Mouse (Mus musculus): ENCODE results near the gene Spx.

The Spx gene

DNA sequence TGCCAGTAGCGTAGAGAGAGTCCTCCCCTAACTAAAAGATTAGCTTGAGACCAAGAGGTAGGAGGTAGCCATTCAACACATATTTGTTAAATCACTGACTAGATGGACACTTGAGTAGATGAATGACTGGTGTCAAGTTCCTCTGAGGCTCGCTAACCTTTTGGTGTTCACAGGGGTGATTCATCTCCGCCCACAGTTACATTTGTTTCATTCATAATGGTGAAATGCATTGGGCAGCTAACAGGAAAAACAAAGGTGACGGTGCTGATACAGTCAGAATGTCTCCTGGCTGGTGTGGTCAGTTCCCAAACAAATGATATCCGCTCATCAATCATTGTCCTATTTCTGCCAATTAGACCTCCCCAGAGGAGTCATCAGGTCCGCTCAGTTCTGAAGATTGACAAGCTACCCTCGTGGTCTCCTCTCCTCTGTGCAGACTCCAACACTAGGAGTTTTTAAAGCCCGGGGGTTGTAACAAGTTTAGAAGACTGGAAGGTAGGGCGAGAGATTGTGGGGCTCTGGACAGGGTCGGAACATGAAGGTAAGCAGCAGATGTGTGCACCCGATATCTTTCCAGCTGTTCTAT, at the start of gene Spx:
Gene Spx (plus strand): TSS at position 536 of the 586 bp plus-strand sequence.
- DNase-seq (ENCODE audit: low spot score) = no peak

DNA sequence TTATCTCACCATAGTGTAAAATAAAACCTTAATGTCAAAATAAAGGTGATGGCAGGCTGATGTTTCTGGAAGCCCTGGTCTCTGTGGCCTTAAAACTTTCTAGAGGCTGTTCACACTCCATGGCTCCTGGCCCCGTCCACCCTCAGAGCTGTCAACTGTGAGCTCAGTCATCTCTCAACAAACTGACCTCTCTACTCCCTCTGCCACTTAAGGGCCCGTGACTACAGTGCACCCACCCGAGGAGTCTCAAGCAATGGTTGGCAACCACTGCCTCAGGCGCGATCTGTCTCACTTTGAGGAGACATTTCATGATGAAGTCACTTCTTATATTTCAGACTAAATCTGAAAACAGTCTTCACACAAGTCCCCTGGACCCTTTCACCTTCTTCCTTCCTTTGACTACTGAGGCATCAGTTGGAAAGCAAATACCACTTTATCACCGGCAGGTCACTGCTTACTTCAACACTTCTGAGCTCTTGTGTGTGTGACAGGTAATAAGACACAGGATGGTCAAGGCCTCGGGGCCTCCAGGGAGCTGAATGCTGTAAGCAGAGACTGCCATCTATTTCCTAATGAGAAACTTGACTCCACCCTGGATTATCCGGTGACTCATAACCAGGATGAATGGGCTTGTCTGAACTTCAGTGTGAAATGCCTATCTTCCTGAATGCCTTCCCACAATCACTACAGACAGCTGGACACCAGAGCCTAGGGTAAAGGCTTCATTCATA, 47.3 kb upstream of the Spx start:
- DNase-seq (ENCODE audit: low spot score) = no peak

DNA sequence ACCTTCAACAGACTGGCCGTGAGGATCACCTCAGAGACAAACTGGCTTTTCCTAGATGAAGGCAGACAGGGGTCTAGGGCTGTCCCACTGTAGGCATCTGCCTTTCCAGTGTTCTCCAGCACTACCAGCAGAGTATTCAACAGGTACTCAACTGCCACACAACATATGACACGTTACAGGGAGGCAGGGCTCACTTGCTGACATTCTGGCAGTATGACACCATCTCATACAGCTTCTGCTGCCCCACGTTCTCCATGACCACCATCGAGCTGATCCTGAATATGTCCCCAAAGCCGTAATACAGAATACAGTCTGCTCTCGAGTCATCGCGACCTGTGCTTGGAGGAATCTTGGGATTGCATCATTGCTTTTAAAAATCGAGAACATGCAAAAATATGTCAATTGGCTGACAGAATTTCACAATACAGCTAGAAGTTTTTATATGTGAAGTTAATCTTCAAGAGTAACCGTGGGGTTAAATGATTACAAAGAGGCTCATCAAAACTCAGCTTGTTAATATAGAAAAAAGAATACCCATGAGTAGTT, 46.7 kb upstream of the Spx start:
- no peak for DNase-seq (ENCODE audit: low spot score)

DNA sequence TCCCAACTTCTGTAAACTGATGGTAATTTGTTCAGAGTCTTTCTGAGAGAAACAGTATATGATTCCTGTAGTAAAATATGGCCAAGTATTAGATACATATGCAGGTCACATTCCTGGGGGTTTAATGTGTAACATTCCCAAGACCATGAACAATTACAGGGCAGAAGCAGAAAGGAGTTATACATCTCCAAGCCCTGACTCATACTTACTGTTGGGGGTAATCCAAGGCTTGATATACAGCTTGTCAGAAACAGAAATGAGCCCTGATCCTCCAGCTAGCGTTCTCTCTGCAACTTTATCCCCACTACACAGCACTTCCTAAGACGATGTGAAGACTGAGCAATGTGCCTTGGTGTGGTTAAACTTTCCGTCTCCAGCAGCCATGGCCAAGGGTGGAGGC, 45.7 kb upstream of the Spx start:
- no peak for DNase-seq (ENCODE audit: low spot score)

DNA sequence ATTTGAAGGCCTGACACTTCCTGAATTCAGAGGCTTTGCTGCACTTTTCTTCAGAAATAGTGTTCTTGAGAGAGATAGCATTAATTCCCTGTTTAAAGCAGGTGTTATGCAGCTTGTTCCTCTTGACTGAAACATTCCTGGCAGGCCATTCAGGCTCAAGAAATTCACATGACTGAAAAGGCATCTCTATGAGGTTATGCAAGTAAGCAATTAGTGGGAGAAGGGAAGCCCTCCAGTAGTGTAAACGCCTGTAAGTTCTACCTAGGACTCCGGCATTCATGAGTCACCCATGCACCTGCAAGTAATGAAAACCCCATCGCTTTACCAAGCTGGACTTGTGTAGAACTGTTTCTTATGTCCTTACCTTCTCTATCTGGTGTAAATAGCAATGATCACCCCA, 43.7 kb upstream of the Spx start:
- DNase-seq (ENCODE audit: low spot score) = no peak

DNA sequence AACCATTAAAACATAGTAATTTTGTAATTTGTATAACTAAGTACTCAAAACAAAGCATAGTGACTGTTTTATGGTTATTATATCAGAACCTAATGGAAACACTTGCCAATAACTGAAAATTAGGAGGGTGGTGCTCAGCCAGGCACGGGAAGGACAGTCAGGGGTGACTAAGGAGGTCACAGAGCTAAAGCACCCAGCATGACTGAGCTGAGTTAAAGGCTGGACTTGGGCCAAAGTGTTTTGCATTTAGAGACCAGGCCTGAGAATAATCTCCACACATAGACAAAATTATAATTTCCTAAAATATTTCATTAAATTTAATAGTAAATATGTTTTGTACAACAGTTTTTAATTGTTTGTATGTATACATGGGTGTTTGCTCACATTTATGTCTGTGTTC, 36.2 kb upstream of the Spx start:
- no peak for DNase-seq (ENCODE audit: low spot score)

DNA sequence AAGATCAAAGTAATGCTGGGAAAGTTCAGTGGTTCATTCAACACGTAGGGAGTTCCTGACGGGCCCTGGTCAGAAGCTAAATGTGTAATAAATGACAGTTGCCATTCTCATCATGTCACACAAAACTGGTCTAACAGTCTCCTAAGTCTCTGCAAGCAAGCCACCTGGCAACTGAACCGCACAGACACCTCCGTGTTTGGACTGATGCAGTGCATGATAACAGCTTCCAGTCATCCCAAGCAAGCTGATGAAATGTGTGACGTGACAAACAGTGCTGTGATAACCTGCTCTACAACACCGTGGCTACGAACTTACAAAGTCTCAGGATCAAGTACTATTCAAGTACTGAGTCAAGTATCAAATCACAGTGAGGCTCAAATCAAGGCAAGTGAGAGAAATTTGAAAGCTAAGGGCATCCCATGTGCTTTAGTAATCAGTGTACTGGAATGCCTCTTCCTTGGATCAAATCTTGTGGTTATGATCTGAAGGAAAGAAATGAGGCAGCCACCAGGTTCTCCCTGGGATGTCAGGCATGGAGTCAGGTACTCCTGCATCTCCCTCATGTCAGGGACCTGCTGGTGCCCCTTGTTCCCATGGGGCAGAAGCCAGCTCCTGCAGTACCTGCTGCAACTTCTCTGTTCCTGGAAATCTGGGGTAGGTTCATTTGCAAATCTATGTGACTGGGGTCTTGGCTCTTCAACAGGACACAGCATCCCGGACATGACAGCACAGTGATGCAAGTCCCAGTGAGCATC, 34.5 kb upstream of the Spx start:
- DNase-seq (ENCODE audit: low spot score) = no peak

DNA sequence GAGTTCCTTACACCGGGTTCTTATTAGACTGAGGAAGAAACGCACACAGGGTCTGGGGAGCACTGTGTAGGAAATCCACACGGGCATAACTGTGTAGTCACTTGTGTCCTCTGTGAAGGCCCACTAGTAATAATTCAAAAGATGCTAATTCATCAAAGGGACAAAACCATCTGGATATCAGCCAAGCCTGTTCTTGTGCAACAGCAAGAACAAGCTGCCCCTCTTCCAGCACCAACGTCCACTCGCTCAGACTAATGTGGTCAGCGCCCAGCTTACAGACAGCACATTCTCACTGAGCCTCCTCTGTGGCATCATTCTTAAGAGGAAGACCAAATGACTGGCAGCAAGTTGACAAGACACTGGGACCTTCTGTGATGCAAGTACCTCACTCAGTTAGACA, 33.3 kb upstream of the Spx start:
- no peak for DNase-seq (ENCODE audit: low spot score)

DNA sequence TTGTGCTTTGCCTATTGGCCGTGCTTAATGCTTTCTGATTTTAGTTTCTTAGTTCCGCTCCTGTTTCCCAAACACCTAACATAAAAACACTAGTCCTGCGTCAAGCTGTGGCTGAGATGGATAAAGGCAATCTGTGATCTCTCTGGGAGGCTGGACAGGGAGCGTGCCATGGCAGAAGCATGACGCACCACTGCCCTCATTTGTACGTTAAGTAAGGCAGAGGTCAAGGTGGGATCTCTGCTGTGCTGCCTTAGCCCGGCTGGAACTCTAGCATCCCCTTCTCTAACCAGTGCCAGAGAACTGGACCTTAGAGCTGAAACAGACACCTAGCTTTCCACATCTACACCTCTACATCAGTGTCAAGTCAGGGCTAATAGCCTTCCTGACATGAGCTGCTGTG, 31.6 kb upstream of the Spx start:
- DNase-seq (ENCODE audit: low spot score) = no peak

DNA sequence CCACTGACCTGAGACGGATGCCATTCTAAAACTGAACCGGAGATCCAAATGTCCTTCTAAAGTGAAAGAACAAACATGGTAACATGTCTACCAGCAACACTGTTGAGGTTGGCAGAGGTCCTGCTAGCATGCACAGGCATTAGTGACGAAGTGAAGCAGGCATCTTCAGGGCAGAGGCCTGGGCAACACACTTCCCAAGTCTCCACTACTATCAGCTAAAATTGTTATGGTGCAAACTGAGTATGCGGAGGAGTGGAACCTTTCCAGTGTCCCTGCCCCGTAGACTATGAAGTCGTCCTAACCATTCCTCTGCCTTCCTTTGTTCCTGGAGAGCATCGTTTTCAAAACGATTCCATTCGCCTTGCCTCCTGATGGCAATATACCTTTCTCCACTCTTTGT, 28.7 kb upstream of the Spx start:
- no peak for DNase-seq (ENCODE audit: low spot score)

DNA sequence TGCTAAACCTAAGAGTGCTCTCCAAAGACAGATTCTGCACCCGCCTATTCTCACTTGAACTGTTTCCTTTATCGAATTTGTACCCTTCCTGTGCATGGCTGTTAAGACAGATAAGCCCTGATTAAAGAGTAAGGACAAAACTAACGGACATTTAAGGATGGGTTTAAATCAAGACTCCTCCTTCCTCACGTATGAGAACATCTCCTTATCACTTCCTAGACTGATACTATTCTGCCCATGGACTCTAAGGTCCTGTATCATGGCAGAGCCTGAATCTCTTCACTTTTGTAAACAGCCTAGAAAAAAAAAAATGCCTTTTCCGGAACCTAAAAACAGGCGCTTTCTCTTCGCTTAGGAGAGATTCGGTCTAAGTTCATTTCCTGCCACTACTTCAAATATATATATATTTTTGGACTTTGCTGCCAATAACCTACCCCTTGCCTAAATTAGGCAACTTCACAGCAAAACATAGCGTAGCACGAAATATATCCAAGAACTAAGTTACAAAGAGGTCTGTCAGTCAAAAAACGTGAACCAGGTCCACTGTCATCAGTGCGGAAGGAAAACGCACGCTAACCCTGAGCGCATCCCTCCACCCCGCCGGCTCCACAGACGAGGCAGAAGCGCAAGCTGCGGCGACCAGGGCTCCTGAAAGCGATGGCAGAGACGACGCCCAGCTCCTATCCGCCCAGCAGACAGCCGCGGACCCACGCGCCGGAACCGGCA, 26.8 kb upstream of the Spx start:
- no peak for DNase-seq (ENCODE audit: low spot score)

DNA sequence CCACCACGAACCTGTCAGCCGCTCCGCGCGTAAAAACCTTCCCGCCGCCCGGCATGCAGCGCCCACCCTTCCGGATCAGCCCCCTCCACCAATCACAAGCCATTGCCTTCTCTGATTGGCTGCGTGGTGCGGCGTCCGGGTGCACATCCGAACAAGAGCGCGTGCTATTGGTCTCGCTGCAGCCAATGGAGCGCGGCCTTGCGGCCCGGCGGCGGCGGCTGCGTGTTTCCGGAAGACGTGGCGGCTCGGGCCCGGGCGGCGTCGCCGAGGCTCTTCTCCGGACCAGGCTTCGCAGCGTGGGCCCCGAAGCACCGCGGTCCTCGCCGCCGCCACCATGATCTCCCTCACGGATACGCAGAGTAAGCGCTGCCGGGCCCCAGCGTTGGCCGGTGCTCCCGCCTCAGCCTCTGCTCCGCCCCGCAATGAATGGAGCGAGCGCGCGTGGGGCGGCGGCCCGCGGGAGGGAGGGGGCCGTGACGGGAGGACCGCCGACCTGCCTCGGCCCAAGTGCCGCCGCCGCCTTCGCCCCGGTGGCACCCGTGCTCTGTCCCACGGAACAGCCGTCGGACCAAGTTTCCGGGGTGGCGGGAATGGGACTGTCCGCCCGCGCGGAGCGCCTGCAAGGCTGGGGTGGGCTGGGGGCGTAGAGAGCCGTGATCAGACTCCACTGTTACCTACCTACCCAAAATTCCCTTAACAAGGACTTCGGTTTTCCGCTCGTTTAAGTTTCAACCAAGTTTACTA, 26.1 kb upstream of the Spx start, which contains the start of the genes Recql and Golt1b:
Gene Recql (minus strand): TSS at position 77 of the 744 bp plus-strand sequence.
Gene Golt1b (plus strand): TSS at position 211 of the 744 bp plus-strand sequence.
- peak; percentile 96 for DNase-seq (ENCODE audit: low spot score)

DNA sequence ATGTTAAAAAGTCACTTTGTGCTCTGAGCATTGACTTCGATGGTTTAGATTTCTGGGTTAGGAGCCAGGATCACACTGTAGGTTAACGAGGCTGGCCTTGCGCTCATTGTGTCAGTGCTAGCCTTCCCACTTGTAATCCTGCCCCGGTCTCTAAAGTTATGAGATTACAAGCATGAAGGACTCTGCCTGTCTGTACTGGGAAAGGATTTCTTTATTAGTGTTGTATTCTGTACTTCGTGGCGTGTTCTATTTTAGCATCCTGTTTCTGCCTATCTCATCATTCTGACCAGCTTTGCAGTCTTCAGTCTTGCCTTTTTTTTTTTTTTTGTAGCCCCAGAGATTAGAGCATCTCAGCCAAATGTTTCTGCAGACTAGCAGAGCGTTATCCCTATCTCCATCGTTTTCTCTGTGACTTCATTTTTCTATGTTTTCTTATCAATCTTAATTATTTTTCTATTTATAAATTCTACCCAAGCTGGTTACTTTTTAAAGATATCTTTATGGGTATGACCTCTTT, 25.4 kb upstream of the Spx start:
- DNase-seq (ENCODE audit: low spot score) = no peak

DNA sequence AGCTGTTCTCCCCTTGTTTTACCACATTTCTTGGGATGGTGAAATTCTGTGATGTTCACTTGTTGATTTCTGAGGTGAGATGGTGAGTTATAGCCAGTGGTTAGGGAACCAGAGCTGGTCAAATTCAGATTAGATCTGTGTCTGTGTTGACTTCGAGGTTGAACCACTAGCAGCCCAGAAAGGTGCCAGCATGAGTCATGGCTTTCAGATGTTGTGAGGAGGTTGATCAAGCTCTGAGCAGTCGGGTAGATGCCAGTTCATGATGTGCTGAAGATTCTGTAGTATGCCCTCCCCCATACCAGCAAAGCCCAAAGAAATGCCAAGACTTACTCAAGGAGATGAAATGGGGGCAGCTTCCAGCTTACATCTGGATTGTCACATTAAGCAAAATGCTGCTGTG, 24.1 kb upstream of the Spx start:
- DNase-seq (ENCODE audit: low spot score) = no peak

DNA sequence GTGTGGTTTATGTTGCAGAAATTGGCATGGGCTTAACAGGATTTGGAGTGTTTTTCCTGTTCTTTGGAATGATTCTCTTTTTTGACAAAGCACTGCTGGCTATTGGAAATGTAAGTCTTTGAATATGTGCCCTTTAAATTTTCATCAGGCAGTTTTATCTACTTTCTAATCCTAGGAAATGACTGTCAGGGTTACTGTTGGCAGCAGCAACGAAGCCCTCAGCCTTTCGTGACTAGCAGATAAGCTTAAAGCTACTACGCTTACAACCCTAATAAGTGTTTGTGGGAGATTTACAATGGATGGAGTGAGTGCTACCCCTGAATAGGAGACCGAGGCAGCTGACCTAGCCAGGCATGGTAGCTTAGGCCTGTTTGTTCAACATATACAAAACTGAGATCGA, 20.9 kb upstream of the Spx start:
- no peak for DNase-seq (ENCODE audit: low spot score)

DNA sequence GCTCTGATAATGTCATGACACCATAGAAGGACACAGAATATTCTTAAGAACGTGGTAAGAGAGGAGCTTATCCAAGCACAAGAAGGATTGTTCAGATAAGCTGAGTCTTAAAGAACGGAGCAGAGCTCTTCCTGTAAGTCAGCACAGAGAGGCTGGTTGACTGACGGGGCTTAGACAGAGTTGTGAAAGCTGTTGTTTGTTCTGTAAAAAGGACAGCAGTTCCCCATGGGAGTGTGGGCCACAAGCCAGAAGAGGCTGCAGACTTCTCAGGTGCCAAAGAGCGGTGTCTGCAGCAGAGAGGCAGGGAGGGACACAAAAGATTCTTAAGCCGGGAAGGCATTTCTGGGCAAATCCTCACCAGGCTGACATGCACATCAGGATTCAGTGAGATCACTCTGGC, 18.6 kb upstream of the Spx start:
- DNase-seq (ENCODE audit: low spot score) = no peak

DNA sequence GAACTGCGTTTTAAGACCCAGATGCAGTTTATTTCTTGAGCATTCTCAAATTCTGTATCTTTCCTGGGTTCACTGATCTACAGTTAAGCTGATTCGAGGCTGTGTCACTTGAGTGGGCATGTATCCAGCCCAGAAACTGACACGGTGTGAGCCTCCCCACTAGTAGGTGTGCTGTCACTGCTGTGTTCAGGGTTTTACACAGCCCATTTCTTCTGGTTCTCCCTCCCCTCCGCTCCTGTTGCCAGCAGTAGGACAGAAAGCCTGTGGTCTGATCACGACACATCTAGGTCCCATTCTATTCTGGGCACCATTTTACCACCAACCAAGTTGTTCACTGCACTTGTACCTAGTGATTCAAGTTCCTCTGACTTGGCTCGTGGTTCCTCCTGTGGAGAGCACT, 17.5 kb upstream of the Spx start:
- no peak for DNase-seq (ENCODE audit: low spot score)

DNA sequence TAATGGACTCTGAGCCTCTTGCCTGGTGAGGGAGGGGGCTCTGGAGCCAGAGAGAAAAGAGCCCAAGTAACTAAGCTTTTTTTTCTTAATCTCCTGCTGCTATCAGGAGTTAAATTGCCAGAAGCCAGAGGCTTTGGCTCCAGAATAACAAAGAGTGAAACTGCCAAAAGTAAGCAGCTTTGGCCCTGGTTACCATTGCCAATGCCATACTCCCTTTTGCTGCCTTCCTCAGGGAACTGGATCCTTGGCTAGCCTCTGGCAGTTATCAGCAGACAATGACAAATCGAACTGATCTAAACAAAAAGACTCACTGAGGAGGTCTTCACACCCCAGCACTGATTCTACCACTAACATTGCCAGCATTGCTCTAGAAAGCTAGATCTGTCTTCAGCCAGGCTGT, 2.1 kb upstream of the Spx start:
- no peak for DNase-seq (ENCODE audit: low spot score)

DNA sequence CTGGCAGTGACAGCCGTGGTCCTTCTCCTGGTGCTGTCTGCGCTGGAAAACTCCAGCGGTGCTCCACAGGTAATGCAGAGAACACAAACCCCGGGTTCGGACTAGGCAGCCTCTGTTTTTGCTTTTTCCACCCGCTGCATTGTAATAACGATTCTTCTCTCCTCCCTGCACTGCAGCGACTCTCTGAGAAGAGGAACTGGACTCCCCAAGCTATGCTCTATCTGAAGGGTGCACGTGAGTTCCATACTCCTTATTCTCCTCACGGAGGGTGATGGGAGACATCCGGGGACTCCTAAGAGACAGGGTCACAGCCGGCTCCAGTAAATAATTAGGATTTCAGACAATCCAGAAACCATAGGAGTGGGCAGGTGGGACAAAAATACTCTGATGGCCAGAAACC, 604 bp downstream of the Spx start:
- no peak for DNase-seq (ENCODE audit: low spot score)

DNA sequence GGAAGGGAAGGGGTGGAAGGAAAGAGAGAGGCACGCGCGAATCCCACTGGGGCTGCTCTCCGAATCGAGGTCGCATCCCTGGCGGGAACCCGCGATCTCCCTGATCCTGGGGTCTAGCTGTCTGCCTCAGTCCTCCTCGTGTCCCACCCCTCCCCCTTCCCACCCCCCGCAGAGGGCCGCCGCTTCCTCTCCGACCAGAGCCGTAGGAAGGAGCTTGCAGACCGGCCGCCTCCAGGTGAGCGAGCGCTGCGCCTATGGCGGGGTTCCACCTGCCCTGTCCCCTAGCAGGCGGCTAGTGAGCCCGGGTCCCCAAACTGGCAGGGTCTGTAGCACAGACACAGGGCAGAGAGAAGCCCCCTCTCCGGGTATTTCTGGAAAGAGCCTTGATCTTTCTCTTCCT, 1.4 kb downstream of the Spx start:
- DNase-seq (ENCODE audit: low spot score) = no peak

DNA sequence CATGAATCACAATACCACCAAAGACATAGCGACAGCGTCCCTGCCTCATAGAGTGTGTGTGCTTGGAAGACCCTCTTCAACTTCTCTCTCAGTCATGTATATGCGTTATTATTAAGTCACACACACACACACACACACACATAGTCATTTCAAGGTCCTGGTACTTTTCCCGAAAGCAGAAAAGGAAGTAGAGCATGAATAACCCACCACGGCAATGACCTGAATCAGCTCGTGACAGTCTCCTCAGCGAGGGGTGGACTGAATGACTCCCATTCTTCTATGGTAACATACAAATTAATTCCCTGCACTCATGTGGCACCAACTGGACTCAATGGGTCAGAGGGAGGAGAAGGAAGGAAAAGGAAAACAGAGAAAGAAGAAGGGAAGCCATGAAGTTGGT, 11.7 kb downstream of the Spx start:
- no peak for DNase-seq (ENCODE audit: low spot score)
